Comparison of ENCODE assay signal across 19 mouse cellular contexts in the genomic region with DNA sequence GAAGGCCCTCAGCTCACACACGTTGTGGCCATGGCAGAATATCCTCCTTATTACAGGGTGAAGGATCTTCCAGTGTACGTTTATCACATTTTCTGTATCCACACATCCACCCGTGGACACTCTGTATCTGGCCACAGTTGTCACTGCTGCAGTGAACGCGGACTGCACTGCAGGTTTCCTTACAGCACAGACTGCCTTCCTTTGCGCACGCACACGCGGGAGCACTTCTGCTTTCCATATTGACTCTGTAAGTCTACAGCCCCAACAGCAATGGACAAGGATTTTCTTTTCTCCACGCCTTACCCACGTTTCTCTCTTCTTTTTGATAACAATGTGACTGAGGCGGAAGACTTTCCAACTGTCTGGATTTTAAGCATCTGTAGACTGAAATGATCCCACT.
DNase-seq lines count a peak whose midpoint lies in the region; ATAC-seq and TF ChIP-seq lines count a peak whose summit lies in the region.
"Had no signal": no experiment of that assay in that cellular context is flagged by ENCODE, and none has a peak within 500 bp of the region (broad histone marks: within the 10 kb centered on the region; RNA-seq: fewer than 3 reads in every experiment).

No protein-coding gene starts in this region.

- ATAC-seq in intestine, embryonic 15.5 days, result no peak
- no peak for ATAC-seq in intestine, postnatal 0 days
- ATAC-seq in common myeloid progenitor, adult 5-6 weeks (replicated peaks; ENCODE audit: low read depth, poor library complexity, severe bottlenecking), result peak; percentile 20; the same call in 1 of the 2 replicates
- ATAC-seq in megakaryocyte, adult 5-6 weeks (ENCODE audit: poor library complexity, severe bottlenecking), result peak; percentile 53
- ATAC-seq in inflammation-experienced regulatory T-cells, adult 6 months, result no peak
- ATAC-seq: CD4-positive, CD25-positive, alpha-beta regulatory T cell, adult 4 months; lung, postnatal 0 days; midbrain, embryonic 16.5 days had no signal

- H3K4me1 ChIP-seq in intestine, embryonic 15.5 days (replicated peaks), result peaks cover 23% of the 10 kb centered on the region
- 0 out of 2 replicates have a peak, but pooled peaks cover 5% of the 10 kb centered on the region for H3K4me1 ChIP-seq in intestine, postnatal 0 days (replicated peaks; ENCODE audit: control insufficient read depth, insufficient read depth, low read length)

- no peak for TF ChIP-seq CTCF in intestine, postnatal 0 days (IDR thresholded peaks at IDR 0.05; ENCODE audit: low read depth)

- no peaks in the 10 kb centered on the region for H3K9me3 ChIP-seq in intestine, embryonic 15.5 days
- H3K9me3 ChIP-seq in intestine, postnatal 0 days (ENCODE audit: control insufficient read depth), result no peaks in the 10 kb centered on the region
- H3K9me3 ChIP-seq: neural tube, embryonic 12.5 days had no signal

- no peak overlapping the region for H3K9ac ChIP-seq in intestine, embryonic 15.5 days
- H3K9ac ChIP-seq in intestine, postnatal 0 days (ENCODE audit: low read depth, low read length), result no peak overlapping the region
- H3K9ac ChIP-seq: hindbrain, embryonic 14.5 days; neural tube, embryonic 12.5 days had no signal

- peak; percentile 46 for DNase-seq in A20 (ENCODE audit: low read depth, low spot score)
- DNase-seq in adipocyte (ENCODE audit: low spot score), result no peak
- DNase-seq in left cerebral cortex, adult 18-20 months (ENCODE audit: low spot score in 2 of 2), result no peak
- DNase-seq: cerebellum, adult 9-10 months; embryo, embryonic 11 days; gastrocnemius, postnatal 25 days; layer of hippocampus, adult 9-11 months; left cerebral cortex, postnatal 4 days had no signal

- 74% methylated on average over 12 of the region's 12 CpGs for WGBS in intestine, embryonic 15.5 days
- 80% methylated on average over 12 of the region's 12 CpGs for WGBS in intestine, postnatal 0 days

- no peaks in the 10 kb centered on the region for H3K36me3 ChIP-seq in intestine, embryonic 15.5 days
- no peaks in the 10 kb centered on the region for H3K36me3 ChIP-seq in intestine, postnatal 0 days (ENCODE audit: control insufficient read depth, insufficient read depth)
- H3K36me3 ChIP-seq: neural tube, embryonic 12.5 days had no signal

- H3K4me3 ChIP-seq in intestine, embryonic 15.5 days (replicated peaks), result no peak overlapping the region
- no peak overlapping the region for H3K4me3 ChIP-seq in intestine, postnatal 0 days (ENCODE audit: low read depth, low read length)
- H3K4me3 ChIP-seq: erythroblast, embryonic 14.5 days; neural tube, embryonic 12.5 days had no signal

- H3K27ac ChIP-seq in intestine, embryonic 15.5 days, result 0 out of 2 replicates have a peak overlapping the region, but pooled peaks have one; percentile 14
- no peak overlapping the region for H3K27ac ChIP-seq in intestine, postnatal 0 days (ENCODE audit: low read depth, low read length)
- H3K27ac ChIP-seq: hindbrain, embryonic 14.5 days; neural tube, embryonic 12.5 days had no signal

- H3K4me2 ChIP-seq in intestine, embryonic 15.5 days (replicated peaks), result no peak overlapping the region
- H3K4me2 ChIP-seq in intestine, postnatal 0 days (replicated peaks; ENCODE audit: low read depth), result no peak overlapping the region
- H3K4me2 ChIP-seq: hindbrain, embryonic 14.5 days; neural tube, embryonic 12.5 days had no signal

- H3K27me3 ChIP-seq in intestine, embryonic 15.5 days (replicated peaks), result no peaks in the 10 kb centered on the region
- no peaks in the 10 kb centered on the region for H3K27me3 ChIP-seq in intestine, postnatal 0 days (replicated peaks; ENCODE audit: control insufficient read depth, insufficient read depth, low read length)
- H3K27me3 ChIP-seq: neural tube, embryonic 12.5 days had no signal

Comparison
In these comparisons a context has a peak if more than half of its experiments do, and no peak if none do; other contexts are left out.
1. ATAC-seq: peak in common myeloid progenitor, adult 5-6 weeks (single experiment) and megakaryocyte, adult 5-6 weeks (single experiment); none in intestine, embryonic 15.5 days (single experiment), intestine, postnatal 0 days (single experiment) and inflammation-experienced regulatory T-cells, adult 6 months (single experiment).